In the genomic region with DNA sequence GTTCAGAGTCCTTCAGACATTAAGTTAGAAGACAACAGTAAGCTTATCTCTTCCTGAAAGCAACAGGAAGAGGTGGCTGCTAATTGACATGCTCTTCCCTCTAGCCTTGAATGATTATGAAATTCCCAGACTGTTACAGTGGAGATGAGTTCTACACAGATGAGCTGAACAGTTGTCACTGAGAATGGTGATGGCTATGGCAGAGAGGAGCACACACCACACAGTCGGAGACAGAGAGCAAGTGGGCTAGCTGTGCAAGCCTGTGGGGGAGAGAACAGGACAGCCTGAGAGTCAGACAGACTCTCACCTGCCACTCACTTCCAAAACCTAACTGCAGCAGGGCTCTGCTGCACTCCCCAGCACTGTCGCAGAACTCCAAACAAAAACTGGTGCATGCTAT, we compare ENCODE assay signal across 24 mouse cellular contexts. TPM values are rescaled to one million over a fixed set of nuclear protein-coding genes. Genes with fewer than 3 reads are reported as not detected.
DNase-seq lines count a peak whose midpoint lies in the region; ATAC-seq lines count a peak whose summit lies in the region.
"Had no signal": no experiment of that assay in that cellular context is flagged by ENCODE, and none has a peak within 500 bp of the region (broad histone marks: within the 10 kb centered on the region; RNA-seq: fewer than 3 reads in every experiment).

No protein-coding gene starts in this region.

- H3K9ac ChIP-seq in forebrain, embryonic 13.5 days = no peak overlapping the region
- H3K9ac ChIP-seq: forebrain, postnatal 0 days; heart, embryonic 12.5 days; heart, embryonic 15.5 days; hindbrain, embryonic 14.5 days had no signal

- H3K27ac ChIP-seq in forebrain, embryonic 13.5 days = no peak overlapping the region
- H3K27ac ChIP-seq: forebrain, embryonic 10.5 days; heart, embryonic 15.5 days; hindbrain, embryonic 14.5 days; hindbrain, postnatal 0 days had no signal

- H3K4me1 ChIP-seq in megakaryocyte, embryonic 14.5 days = peaks cover 32% of the 10 kb centered on the region
- peaks cover 14% of the 10 kb centered on the region for H3K4me1 ChIP-seq in forebrain, embryonic 13.5 days

- no peaks in the 10 kb centered on the region for H3K27me3 ChIP-seq in megakaryocyte, embryonic 14.5 days (replicated peaks)
- no peaks in the 10 kb centered on the region for H3K27me3 ChIP-seq in forebrain, embryonic 13.5 days
- H3K27me3 ChIP-seq: heart, embryonic 12.5 days; heart, embryonic 15.5 days had no signal

- ATAC-seq in megakaryocyte, adult 5-6 weeks (ENCODE audit: poor library complexity, severe bottlenecking) = no peak
- ATAC-seq in forebrain, embryonic 13.5 days = no peak
- ATAC-seq: activated CD4-positive, CD25-positive, alpha-beta regulatory T cell, adult 4 months; forebrain, embryonic 14.5 days; forebrain, postnatal 0 days; hindbrain, postnatal 0 days; inflammation-experienced regulatory T-cells, adult 6 months had no signal

- peaks cover 65% of the 10 kb centered on the region for H3K36me3 ChIP-seq in megakaryocyte, embryonic 14.5 days (replicated peaks; ENCODE audit: low read length)
- peaks cover 33% of the 10 kb centered on the region for H3K36me3 ChIP-seq in forebrain, embryonic 13.5 days (ENCODE audit: poor library complexity, severe bottlenecking)

- peak overlapping the region; percentile 35 for H3K4me3 ChIP-seq in megakaryocyte, embryonic 14.5 days (replicated peaks)
- H3K4me3 ChIP-seq in forebrain, embryonic 13.5 days = no peak overlapping the region
- H3K4me3 ChIP-seq: forebrain, embryonic 10.5 days; heart, embryonic 12.5 days; heart, embryonic 15.5 days had no signal

- DNase-seq in layer of hippocampus, adult 18-20 months (ENCODE audit: low spot score in 2 of 2) = peak; percentile 22 to 68
- DNase-seq in layer of hippocampus, postnatal 25 days (ENCODE audit: extremely low spot score in 1 of 2, low spot score in 1 of 2) = no peak
- peak; percentile 70 for DNase-seq in brain, adult 2 months (ENCODE audit: low read depth, low spot score)
- DNase-seq: adrenal gland, adult 8-10 months; adrenal gland, postnatal 25 days; cerebellum, adult 18-20 months; cerebellum, adult 9-10 months; cerebellum, postnatal 14 days; forebrain, postnatal 0 days; gastrocnemius, postnatal 10 days; gastrocnemius, postnatal 36 days; heart, postnatal 10 days; heart, postnatal 4 days had no signal

- H3K9me3 ChIP-seq in megakaryocyte, embryonic 14.5 days = no peaks in the 10 kb centered on the region
- H3K9me3 ChIP-seq in forebrain, embryonic 13.5 days (replicated peaks) = no peaks in the 10 kb centered on the region
- H3K9me3 ChIP-seq: forebrain, embryonic 10.5 days; heart, embryonic 12.5 days; heart, embryonic 15.5 days had no signal

- WGBS in forebrain, embryonic 13.5 days = 91% methylated on average over 2 of the region's 2 CpGs

- H3K4me2 ChIP-seq in forebrain, embryonic 13.5 days = no peak overlapping the region
- H3K4me2 ChIP-seq: heart, embryonic 12.5 days; heart, embryonic 15.5 days; hindbrain, embryonic 14.5 days had no signal

RNA-seq across cellular contexts. Expression of gene Zfp148, which starts 51.0 kb away (rescaled TPM):
- 100 to 1,000 TPM; 166 to 179 TPM for total RNA-seq in layer of hippocampus, adult 18-20 months (2021)
- 100 to 1,000 TPM; 132 to 139 TPM for total RNA-seq in layer of hippocampus, postnatal 25 days (2021)
- polyA plus RNA-seq in megakaryocyte, embryonic 14.5 days (2012; ENCODE audit: insufficient read depth, low replicate concordance) = 0.32 and 0.62 TPM in 2 replicates
- total RNA-seq in megakaryocyte, adult 5-6 weeks (2015) = 53.3 TPM in 2 replicates
- 24.4 and 24.9 TPM in 2 replicates for total RNA-seq in megakaryocyte, adult 5-6 weeks (2017)
- 66.6 and 66.7 TPM in 2 replicates for polyA plus RNA-seq in forebrain, embryonic 13.5 days (2015; fragmentation: Nextera tagmentation; extraction: Ambion mirVana)

Comparison
In these comparisons a context has a peak if more than half of its experiments do, and no peak if none do; other contexts are left out.
1. DNase-seq: peak in layer of hippocampus, adult 18-20 months (2 of 2) and brain, adult 2 months (single experiment); none in layer of hippocampus, postnatal 25 days (0 of 2).